Mouse (Mus musculus): ENCODE results near the gene Trpm7.

- no peak for TF ChIP-seq POLR2A (IDR thresholded peaks at IDR 0.05; ENCODE audit: borderline replicate concordance, insufficient read depth, low read length)
- TF ChIP-seq CTCF (IDR thresholded peaks at IDR 0.05; ENCODE audit: borderline replicate concordance, insufficient read depth, low read depth, low read length): no peak
These were observed 554 bp downstream of the Trpm7 start for GRCm38 (mm10) chr2:126875516-126875835.
